Mouse (Mus musculus): Measurements from ENCODE around the gene Gm17455.

Gm17455 gene

DNA sequence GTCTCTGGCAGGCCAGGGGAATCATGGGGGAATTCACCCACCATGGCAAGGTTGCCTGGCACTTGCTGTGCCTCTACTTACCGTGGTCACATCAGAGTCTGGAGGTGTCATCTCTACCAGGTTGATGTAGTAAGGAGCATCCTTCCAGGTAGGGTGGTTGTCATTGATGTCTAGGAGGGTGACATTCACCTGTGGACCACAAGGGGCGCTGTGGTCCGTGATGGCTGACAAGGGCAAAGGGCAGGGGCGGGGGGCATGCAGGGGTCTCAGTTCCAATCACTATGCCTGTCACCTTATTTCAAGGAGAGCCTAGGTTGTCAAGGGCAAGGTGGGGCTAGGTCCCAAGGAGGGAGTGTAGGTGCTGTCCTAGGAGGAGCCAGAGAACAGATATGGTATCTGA lies 20.1 kb downstream of the Gm17455 start:
- no peak for DNase-seq (ENCODE audit: low read depth, low spot score)

DNA sequence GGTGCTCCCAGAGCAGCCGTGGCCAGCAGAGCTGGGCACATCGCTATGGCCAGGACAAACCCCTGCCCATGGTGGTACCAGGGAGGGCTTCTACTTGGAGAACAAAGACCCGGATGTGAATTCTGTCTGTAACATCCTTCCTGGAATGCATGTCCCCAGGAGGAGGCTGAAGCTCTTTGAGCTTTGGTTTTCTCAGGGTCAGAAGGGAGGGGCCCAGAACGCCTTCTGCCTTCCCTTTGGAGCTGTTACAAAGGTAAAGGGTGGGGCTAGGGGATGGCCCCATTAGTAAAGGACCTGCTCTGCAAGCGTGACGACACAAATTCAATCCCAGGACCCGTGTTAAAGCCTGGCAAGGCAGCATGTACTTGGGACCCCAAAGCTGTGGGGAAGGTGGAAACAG lies 23.2 kb downstream of the Gm17455 start:
- DNase-seq (ENCODE audit: low read depth, low spot score): no peak

DNA sequence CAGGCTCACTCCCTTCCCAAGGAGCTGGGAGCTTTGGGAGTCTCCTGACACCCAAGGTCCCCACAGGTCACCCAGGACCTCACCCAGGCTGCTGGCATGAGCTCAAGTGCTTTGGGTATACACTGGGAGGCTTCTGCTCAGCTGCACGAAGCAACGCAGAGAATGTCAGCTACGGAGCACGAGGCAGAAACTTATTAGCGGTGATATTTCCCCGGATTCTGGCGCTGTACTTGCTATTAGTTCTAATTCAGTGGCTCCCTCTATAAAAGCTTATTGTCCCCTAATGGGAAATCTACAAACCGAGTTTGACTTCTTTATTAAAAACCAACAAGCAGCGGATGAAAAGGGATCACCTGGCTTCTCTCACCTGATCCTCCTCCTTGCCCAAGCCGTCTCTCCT lies 30.5 kb downstream of the Gm17455 start:
- no peak for DNase-seq (ENCODE audit: low read depth, low spot score)

DNA sequence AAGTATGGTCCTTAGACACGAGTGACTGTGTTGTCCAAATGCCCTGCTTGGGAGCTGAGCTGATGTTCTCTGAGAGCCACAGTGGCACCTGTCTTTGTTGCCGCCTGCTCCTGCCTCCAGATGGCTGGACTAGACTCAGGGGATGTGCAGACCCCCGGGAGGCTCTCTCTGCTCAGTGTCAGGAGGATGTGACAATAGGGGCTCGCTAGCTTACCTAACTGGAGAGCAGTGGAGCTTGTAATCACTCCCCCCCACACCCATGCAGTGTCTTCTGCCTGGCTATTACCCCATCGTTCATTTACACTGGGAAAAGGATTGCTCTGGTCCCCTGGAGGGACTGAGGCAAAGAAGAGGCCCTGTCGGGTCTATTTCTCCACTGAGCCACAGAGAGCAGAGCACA lies 31.1 kb downstream of the Gm17455 start:
- DNase-seq (ENCODE audit: low read depth, low spot score): no peak

DNA sequence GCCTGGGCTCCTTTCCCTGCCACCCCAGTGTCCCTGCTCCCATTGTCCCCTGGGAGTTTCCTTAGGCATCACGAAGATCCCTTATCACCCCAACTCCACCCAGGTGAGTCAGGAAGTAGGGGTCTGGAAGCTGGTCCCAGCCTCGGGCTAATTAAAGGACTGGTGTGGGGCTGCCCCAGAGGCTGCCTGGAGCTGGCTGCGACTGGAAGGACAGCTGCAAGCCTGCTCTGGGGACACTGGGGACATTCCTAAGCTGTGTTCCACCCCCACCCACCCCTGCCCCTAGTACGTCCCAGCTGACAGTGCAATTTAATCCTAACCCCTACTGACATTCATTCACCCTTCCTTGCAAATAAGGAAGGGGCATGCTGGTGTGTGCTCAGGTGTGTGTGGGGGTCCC lies 33.2 kb downstream of the Gm17455 start:
- DNase-seq (ENCODE audit: low read depth, low spot score): no peak

DNA sequence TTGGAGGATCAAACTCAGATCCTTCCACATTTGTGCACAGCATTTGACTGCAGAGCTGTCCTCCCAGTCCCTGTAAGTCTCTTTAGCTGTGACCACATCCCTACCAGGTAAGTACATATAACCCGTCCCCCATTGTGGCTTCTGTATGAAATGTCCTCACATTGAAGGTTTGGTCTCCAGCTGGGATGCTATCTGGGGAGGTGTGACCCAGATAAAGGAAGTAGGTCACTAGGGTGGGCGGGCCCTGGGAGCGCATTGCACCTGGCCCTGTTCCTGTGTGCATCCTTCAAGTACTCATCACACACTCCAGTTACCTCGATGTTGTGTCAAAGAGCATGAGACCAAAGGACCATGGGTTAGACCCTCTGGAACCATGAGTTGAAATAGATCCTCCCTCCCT lies 42.8 kb downstream of the Gm17455 start:
- DNase-seq (ENCODE audit: low read depth, low spot score): no peak

DNA sequence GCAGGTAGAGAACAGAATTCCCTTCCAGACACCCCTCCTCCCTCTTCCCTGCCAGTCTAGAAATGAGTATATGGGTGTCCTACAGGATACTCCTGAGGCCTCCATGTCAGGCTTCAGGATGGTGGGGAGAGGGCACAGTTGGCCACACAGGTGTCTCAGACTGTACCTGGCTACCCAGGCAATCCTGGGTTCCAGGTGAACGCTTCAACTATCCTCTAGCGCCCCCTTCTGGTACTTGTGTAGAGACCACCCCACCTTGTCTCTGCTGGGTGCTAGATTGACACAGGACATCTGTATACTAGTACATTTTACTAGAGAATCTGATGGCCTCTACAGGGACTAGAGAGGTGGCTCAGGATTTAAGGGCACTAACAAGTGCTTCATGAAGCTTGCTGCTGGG lies 43.6 kb downstream of the Gm17455 start:
- no peak for DNase-seq (ENCODE audit: low read depth, low spot score)

DNA sequence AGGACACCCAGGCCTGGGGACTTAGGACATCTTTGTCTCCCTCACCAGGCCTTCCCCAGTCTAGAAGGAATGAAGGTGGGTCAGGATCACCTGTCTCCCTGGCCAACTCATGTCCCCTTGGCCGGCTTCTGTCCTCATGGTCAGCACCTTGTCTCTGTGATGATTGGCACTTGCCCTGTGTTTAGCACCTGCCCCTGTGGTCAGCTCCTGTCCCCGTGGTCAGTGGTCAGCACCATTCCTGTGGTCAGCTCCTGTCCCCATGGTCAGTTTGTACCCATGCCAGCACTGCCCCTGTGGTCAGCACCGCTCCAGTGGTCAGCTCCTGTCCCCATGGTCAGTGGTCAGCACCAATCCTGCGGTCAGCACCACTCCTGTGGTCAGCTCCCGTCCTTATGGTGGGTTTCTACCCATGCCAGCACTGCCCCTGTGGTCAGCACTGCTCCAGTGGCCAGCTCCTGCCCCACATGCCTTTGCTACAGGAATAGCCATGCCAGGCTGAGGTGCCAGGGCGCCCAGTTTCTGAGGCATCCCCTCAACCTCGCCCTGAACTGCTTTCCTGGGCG lies 45.6 kb downstream of the Gm17455 start:
- DNase-seq (ENCODE audit: low read depth, low spot score): no peak

DNA sequence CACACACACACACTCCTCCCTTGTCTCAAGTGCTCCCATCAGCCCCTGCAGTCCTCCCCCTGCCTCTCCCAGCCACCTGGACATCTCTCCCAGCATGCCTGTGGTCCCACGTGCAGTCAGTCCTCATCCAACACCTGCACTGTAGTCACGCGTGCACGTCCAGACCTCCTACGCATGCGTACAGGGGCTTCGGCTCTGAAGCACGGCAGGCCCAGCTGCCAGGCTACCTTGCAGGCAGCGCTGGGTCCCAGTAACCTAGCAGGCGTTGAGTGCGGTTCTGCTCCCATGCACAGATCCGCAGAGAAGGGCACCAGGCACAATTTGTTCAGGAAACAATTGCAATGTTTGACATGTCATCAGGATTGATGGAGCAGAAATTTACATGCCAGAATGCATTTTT lies 47.7 kb downstream of the Gm17455 start:
- DNase-seq (ENCODE audit: low read depth, low spot score): no peak

Measured in retina, postnatal 7 days (tissue).